ENCODE assay signal across 15 mouse cellular contexts in the genomic region with DNA sequence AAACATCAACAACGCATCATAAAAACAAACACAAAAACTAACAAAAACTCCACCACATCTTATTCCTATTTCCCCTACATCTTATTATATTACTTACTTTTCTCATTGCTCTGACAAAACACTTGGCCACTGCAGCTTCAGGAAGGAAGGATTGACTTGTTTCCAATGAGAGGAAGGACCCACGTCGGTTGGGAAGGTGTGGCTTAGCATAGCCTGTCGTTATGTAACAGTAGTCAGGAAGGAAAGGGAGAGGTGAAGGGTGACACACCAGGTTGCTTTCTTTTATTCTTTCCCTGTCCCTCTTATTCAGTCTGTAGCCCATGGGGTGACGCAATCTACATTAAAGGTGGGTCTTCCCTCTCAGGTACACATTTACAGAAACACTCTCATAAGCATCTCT.
DNase-seq lines count a peak whose midpoint lies in the region.
"Had no signal": no experiment of that assay in that cellular context is flagged by ENCODE, and none has a peak within 500 bp of the region (broad histone marks: within the 10 kb centered on the region; RNA-seq: fewer than 3 reads in every experiment).

No protein-coding gene starts in this region.

- peak; percentile 93 for DNase-seq in heart, adult 11 months
- no peak for DNase-seq in heart, adult 8-10 months (ENCODE audit: low spot score)
- peak; percentile 23 for DNase-seq in kidney, adult 9 months
- DNase-seq in kidney, postnatal 14 days, result no peak
- DNase-seq in adipocyte (ENCODE audit: low spot score), result peak; percentile 7
- DNase-seq in embryo, embryonic 9.5 days (ENCODE audit: extremely low spot score), result no peak
- DNase-seq: adrenal gland, postnatal 10 days; adrenal gland, postnatal 36 days; cerebellum, adult 18-20 months; cerebellum, adult 9-10 months; cerebellum, postnatal 14 days; forebrain, postnatal 0 days; gastrocnemius, postnatal 25 days; heart, postnatal 14 days; heart, postnatal 4 days had no signal

Comparison
In these comparisons a context has a peak if more than half of its experiments do, and no peak if none do; other contexts are left out.
1. DNase-seq: peak in heart, adult 11 months (single experiment), kidney, adult 9 months (single experiment) and adipocyte (single experiment); none in heart, adult 8-10 months (single experiment), kidney, postnatal 14 days (single experiment) and embryo, embryonic 9.5 days (single experiment).